Mouse (Mus musculus): ENCODE measurements around the gene Gfra4. TPM values are rescaled to one million over a fixed set of nuclear protein-coding genes. Genes with fewer than 3 reads are reported as not detected.
A peak's percentile ranks its signal among the peaks of the same experiment; 100 is the strongest.

The Gfra4 gene
- polyA plus RNA-seq, 1 experiment = 58.3 TPM

GRCm38 (mm10) chr2:131052043-131052442, 9.2 kb upstream of the Gfra4 start:
- H3K27ac ChIP-seq (ENCODE audit: control insufficient read depth, insufficient read depth, low read depth, low read length) = no peak overlapping the region
- H3K4me1 ChIP-seq (ENCODE audit: control insufficient read depth, insufficient read depth, low read length) = peaks cover 25% of the 10 kb centered on the region
- no peak for TF ChIP-seq POLR2A (IDR thresholded peaks at IDR 0.05; ENCODE audit: control insufficient read depth, low read depth, low read length)
- no peak for TF ChIP-seq CTCF (IDR thresholded peaks at IDR 0.05; ENCODE audit: control insufficient read depth, insufficient read depth, insufficient replicate concordance, low read depth, low read length)
- no peaks in the 10 kb centered on the region for H3K27me3 ChIP-seq (ENCODE audit: control insufficient read depth, insufficient read depth, low read length)
- no peak overlapping the region for H3K4me3 ChIP-seq (ENCODE audit: control insufficient read depth, low read depth, low read length)
- H3K36me3 ChIP-seq (ENCODE audit: control insufficient read depth, insufficient read depth, low read length) = no peaks in the 10 kb centered on the region

DNA sequence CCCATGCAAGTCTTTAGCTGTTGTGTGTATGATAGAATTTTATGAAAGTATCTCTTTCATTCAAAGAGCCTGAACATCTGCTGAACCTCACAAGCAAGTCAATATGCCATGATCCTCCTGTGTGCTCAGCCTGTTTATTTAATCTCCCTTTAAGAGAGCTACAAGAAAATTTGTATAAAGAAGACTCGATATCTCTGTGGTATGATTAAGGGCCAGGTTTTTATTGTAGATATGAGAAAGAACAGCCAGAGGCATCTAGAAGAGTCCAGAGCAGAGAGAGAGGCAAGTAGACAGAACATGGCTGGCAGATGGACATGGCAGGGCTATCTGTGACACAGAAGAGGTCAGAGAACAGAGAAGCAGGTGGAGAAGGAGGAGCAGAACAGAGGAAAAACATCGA, 3.1 kb upstream of the Gfra4 start:
- no peak overlapping the region for H3K4me3 ChIP-seq (ENCODE audit: control insufficient read depth, low read depth, low read length)
- H3K27ac ChIP-seq (ENCODE audit: control insufficient read depth, insufficient read depth, low read depth, low read length) = no peak overlapping the region
- no peaks in the 10 kb centered on the region for H3K36me3 ChIP-seq (ENCODE audit: control insufficient read depth, insufficient read depth, low read length)
- TF ChIP-seq CTCF (IDR thresholded peaks at IDR 0.05; ENCODE audit: control insufficient read depth, insufficient read depth, insufficient replicate concordance, low read depth, low read length) (no peak), POLR2A (IDR thresholded peaks at IDR 0.05; ENCODE audit: control insufficient read depth, low read depth, low read length) (no peak)
- H3K4me1 ChIP-seq (ENCODE audit: control insufficient read depth, insufficient read depth, low read length) = peaks cover 8% of the 10 kb centered on the region
- H3K27me3 ChIP-seq (ENCODE audit: control insufficient read depth, insufficient read depth, low read length) = no peaks in the 10 kb centered on the region

DNA sequence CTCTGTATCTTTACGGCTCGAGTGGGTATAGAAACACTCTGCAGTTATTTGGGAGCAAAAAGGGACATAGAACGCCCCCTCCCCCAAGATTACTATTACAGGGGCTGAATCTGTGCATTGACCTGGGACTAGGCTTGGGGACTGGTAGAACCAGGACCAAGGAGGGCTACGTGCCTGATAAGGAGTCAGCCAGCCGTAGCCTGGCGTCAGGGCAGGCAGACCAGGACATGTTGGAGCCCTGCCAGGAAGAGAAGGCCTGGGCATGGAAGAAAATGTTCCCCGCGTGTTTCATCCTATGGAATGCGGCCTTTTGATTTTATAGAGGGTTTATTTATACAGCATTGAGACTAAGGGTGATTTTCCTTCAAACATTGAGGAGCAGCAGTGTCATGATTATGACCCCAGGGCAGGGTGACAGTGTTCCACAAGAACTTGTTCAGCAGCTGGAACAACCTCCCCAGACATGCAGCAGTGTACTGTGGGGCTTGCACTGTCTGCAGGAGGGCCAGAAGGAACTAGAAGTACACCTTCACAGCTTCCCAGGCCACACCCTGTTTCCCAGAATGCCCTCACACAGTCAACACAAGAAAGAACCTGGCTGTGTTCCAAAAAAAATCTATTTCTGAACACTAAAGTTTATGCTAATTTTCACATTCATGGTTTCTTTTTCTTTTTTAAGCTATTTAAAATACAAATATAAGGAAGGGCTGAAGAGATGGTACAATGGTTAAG, 2.3 kb upstream of the Gfra4 start:
- Histone ChIP-seq H3K4me3 (ENCODE audit: control insufficient read depth, low read depth, low read length) (no peak overlapping the region), H3K4me1 (ENCODE audit: control insufficient read depth, insufficient read depth, low read length) (peaks cover 11% of the 10 kb centered on the region), H3K27ac (ENCODE audit: control insufficient read depth, insufficient read depth, low read depth, low read length) (no peak overlapping the region), H3K27me3 (ENCODE audit: control insufficient read depth, insufficient read depth, low read length) (no peaks in the 10 kb centered on the region), H3K36me3 (ENCODE audit: control insufficient read depth, insufficient read depth, low read length) (no peaks in the 10 kb centered on the region)
- TF ChIP-seq POLR2A (IDR thresholded peaks at IDR 0.05; ENCODE audit: control insufficient read depth, low read depth, low read length) (no peak), CTCF (IDR thresholded peaks at IDR 0.05; ENCODE audit: control insufficient read depth, insufficient read depth, insufficient replicate concordance, low read depth, low read length) (no peak)

DNA sequence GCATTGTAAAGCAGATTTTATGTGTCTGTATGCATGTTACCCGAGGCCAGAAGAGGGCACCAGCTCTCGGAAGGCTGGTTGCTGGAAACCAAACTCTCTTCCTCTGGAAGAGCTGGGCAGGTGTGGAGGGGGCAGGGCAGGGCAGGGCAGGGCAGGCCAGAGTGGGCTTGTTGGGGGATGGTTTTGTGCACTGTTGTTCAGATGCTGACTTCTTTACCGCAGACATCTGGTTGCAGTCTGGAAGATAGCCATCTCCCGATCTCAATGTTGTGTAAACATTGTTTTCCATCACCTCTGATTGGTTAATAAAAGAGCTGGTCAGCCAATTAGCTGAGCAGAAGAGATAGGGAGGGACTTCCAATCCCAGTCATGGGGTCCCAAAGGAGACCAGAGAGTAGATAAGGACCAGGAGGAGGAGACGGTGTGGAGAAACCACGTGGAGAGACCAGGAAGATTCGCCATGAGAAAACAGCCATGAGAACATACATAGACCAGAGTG, 1.5 kb upstream of the Gfra4 start:
- no peaks in the 10 kb centered on the region for H3K36me3 ChIP-seq (ENCODE audit: control insufficient read depth, insufficient read depth, low read length)
- peaks cover 11% of the 10 kb centered on the region for H3K4me1 ChIP-seq (ENCODE audit: control insufficient read depth, insufficient read depth, low read length)
- TF ChIP-seq POLR2A (IDR thresholded peaks at IDR 0.05; ENCODE audit: control insufficient read depth, low read depth, low read length) = no peak
- TF ChIP-seq CTCF (IDR thresholded peaks at IDR 0.05; ENCODE audit: control insufficient read depth, insufficient read depth, insufficient replicate concordance, low read depth, low read length) = no peak
- H3K27ac ChIP-seq (ENCODE audit: control insufficient read depth, insufficient read depth, low read depth, low read length) = no peak overlapping the region
- no peaks in the 10 kb centered on the region for H3K27me3 ChIP-seq (ENCODE audit: control insufficient read depth, insufficient read depth, low read length)
- H3K4me3 ChIP-seq (ENCODE audit: control insufficient read depth, low read depth, low read length) = no peak overlapping the region

DNA sequence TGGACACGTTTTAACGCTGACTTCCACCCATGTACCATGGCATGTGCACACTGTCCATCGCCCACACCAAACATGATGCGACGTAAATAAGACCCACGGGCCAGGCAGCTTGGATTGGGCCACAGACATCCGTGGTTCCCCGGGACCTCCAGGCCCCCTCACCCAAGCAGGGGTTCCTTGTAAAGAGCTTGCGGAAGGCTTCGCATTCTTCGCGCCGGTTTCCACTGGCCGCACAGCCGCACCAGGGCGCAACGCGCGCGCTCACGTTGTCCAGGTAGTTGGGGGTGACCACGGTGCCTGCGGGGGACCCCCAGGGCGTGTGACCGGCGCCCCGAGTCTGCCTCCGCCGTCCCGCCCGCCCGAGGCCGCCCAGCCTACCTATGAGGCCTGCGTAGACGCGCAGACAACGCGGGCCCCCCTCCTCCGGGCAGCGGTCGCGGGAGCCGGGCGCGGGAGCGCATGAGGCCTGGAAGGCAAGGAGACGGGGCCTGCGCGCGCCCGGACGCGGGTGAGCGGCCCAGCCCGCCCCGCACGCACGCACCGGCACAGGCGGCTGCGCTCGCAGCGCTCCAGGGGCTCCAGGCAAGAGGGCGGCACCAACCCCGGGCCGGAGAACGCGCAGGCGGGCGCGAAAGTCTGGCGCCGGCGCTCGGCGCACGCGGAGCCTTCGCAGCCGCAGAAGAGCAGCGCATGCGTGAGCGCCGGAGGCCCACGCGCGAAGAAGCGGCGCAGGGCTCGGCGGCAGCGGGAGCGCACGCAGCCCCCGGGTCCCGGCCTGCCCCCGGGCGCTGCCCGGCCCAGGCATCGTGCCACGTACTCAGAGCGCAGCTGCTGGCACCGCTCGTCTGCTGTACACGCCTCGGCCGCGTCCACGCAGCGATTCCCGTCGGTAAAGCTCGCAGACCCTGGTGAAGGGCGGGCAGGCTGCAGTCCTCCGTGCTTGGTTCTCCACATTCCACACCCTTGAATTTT, 1.7 kb downstream of the Gfra4 start:
- peaks cover 11% of the 10 kb centered on the region for H3K4me1 ChIP-seq (ENCODE audit: control insufficient read depth, insufficient read depth, low read length)
- TF ChIP-seq POLR2A (IDR thresholded peaks at IDR 0.05; ENCODE audit: control insufficient read depth, low read depth, low read length) (peak; percentile 16; the same call in 1 of the 2 replicates), CTCF (IDR thresholded peaks at IDR 0.05; ENCODE audit: control insufficient read depth, insufficient read depth, insufficient replicate concordance, low read depth, low read length) (no peak)
- H3K27me3 ChIP-seq (ENCODE audit: control insufficient read depth, insufficient read depth, low read length) = no peaks in the 10 kb centered on the region
- no peaks in the 10 kb centered on the region for H3K36me3 ChIP-seq (ENCODE audit: control insufficient read depth, insufficient read depth, low read length)
- peak overlapping the region; percentile 76 for H3K4me3 ChIP-seq (ENCODE audit: control insufficient read depth, low read depth, low read length)
- H3K27ac ChIP-seq (ENCODE audit: control insufficient read depth, insufficient read depth, low read depth, low read length) = peak overlapping the region; percentile 14; the same call in 1 of the 2 replicates

- TF ChIP-seq CTCF (IDR thresholded peaks at IDR 0.05; ENCODE audit: control insufficient read depth, insufficient read depth, insufficient replicate concordance, low read depth, low read length) = no peak
- TF ChIP-seq POLR2A (IDR thresholded peaks at IDR 0.05; ENCODE audit: control insufficient read depth, low read depth, low read length) = no peak
- Histone ChIP-seq H3K4me1 (ENCODE audit: control insufficient read depth, insufficient read depth, low read length) (peaks cover 11% of the 10 kb centered on the region), H3K27ac (ENCODE audit: control insufficient read depth, insufficient read depth, low read depth, low read length) (no peak overlapping the region), H3K27me3 (ENCODE audit: control insufficient read depth, insufficient read depth, low read length) (no peaks in the 10 kb centered on the region), H3K4me3 (ENCODE audit: control insufficient read depth, low read depth, low read length) (no peak overlapping the region), H3K36me3 (ENCODE audit: control insufficient read depth, insufficient read depth, low read length) (no peaks in the 10 kb centered on the region)
Measured at GRCm38 (mm10) chr2:131038675-131039074, 4.2 kb downstream of the Gfra4 start.

GRCm38 (mm10) chr2:131038197-131038596, 4.7 kb downstream of the Gfra4 start:
- Histone ChIP-seq H3K36me3 (ENCODE audit: control insufficient read depth, insufficient read depth, low read length) (no peaks in the 10 kb centered on the region), H3K27ac (ENCODE audit: control insufficient read depth, insufficient read depth, low read depth, low read length) (no peak overlapping the region), H3K4me3 (ENCODE audit: control insufficient read depth, low read depth, low read length) (no peak overlapping the region), H3K27me3 (ENCODE audit: control insufficient read depth, insufficient read depth, low read length) (no peaks in the 10 kb centered on the region), H3K4me1 (ENCODE audit: control insufficient read depth, insufficient read depth, low read length) (peaks cover 11% of the 10 kb centered on the region)
- TF ChIP-seq CTCF (IDR thresholded peaks at IDR 0.05; ENCODE audit: control insufficient read depth, insufficient read depth, insufficient replicate concordance, low read depth, low read length) = no peak

Data from testis, adult 2 months (tissue).